Mouse (Mus musculus): Measurements from ENCODE around the gene Prss45. TPM values are rescaled to one million over a fixed set of nuclear protein-coding genes. Genes with fewer than 3 reads are reported as not detected.

Prss45 gene
- not detected for total RNA-seq (2021)
- long read RNA-seq, experiment 1 = 0 reads
- long read RNA-seq, experiment 2 = 0 reads

GRCm38 (mm10) chr9:110834411-110834810, at the start of gene Prss45:
Gene Prss45, plus strand, starts transcription at chr9:110834588.
- no peak for DNase-seq (ENCODE audit: low spot score in 2 of 2)

GRCm38 (mm10) chr9:110788169-110788568, 46.2 kb upstream of the Prss45 start:
- DNase-seq (ENCODE audit: low spot score in 2 of 2) = no peak

GRCm38 (mm10) chr9:110790462-110790861, 43.9 kb upstream of the Prss45 start:
- no peak for DNase-seq (ENCODE audit: low spot score in 2 of 2)

GRCm38 (mm10) chr9:110797013-110797412, 37.4 kb upstream of the Prss45 start:
- no peak for DNase-seq (ENCODE audit: low spot score in 2 of 2)

- DNase-seq (ENCODE audit: low spot score in 2 of 2) = no peak
Observed at GRCm38 (mm10) chr9:110797866-110798265, 36.5 kb upstream of the Prss45 start, which contains the start of gene Prss42. Gene Prss42, plus strand, starts transcription at chr9:110798166.

GRCm38 (mm10) chr9:110800834-110801479, 33.4 kb upstream of the Prss45 start:
- no peak for DNase-seq (ENCODE audit: low spot score in 2 of 2)

- DNase-seq (ENCODE audit: low spot score in 2 of 2) = no peak
Observed at GRCm38 (mm10) chr9:110803294-110803693, 31.1 kb upstream of the Prss45 start.

- DNase-seq (ENCODE audit: low spot score in 2 of 2) = no peak
Observed at GRCm38 (mm10) chr9:110810051-110810450, 24.3 kb upstream of the Prss45 start.

- DNase-seq (ENCODE audit: low spot score in 2 of 2) = no peak
Observed at GRCm38 (mm10) chr9:110813789-110814188, 20.6 kb upstream of the Prss45 start, which contains the start of gene Prss44. Gene Prss44, plus strand, starts transcription at chr9:110813994.

GRCm38 (mm10) chr9:110820546-110820945, 13.8 kb upstream of the Prss45 start:
- DNase-seq (ENCODE audit: low spot score in 2 of 2) = peak in 1 of 2 experiments; percentile 48

GRCm38 (mm10) chr9:110821436-110821835, 13.0 kb upstream of the Prss45 start:
- no peak for DNase-seq (ENCODE audit: low spot score in 2 of 2)

- DNase-seq (ENCODE audit: low spot score in 2 of 2) = no peak
Observed at GRCm38 (mm10) chr9:110825426-110825825, 9.0 kb upstream of the Prss45 start.

GRCm38 (mm10) chr9:110825832-110826231, 8.6 kb upstream of the Prss45 start:
- no peak for DNase-seq (ENCODE audit: low spot score in 2 of 2)

- no peak for DNase-seq (ENCODE audit: low spot score in 2 of 2)
Observed at GRCm38 (mm10) chr9:110826390-110826789, 8.0 kb upstream of the Prss45 start, which contains the start of gene Prss43. Gene Prss43, plus strand, starts transcription at chr9:110826690.

- DNase-seq (ENCODE audit: low spot score in 2 of 2) = no peak
Observed at GRCm38 (mm10) chr9:110833021-110833420, 1.4 kb upstream of the Prss45 start.

GRCm38 (mm10) chr9:110834961-110835360, 573 bp downstream of the Prss45 start:
- no peak for DNase-seq (ENCODE audit: low spot score in 2 of 2)

GRCm38 (mm10) chr9:110836112-110836511, 1.7 kb downstream of the Prss45 start:
- no peak for DNase-seq (ENCODE audit: low spot score in 2 of 2)

GRCm38 (mm10) chr9:110840905-110841304, 6.5 kb downstream of the Prss45 start:
- DNase-seq (ENCODE audit: low spot score in 2 of 2) = no peak

GRCm38 (mm10) chr9:110841438-110841837, 7.0 kb downstream of the Prss45 start:
- no peak for DNase-seq (ENCODE audit: low spot score in 2 of 2)

GRCm38 (mm10) chr9:110844206-110844605, 9.8 kb downstream of the Prss45 start, which contains the start of gene Prss46:
Gene Prss46, plus strand, starts transcription at chr9:110844506.
- no peak for DNase-seq (ENCODE audit: low spot score in 2 of 2)

GRCm38 (mm10) chr9:110849162-110849561, 14.8 kb downstream of the Prss45 start:
- no peak for DNase-seq (ENCODE audit: low spot score in 2 of 2)

GRCm38 (mm10) chr9:110855903-110856302, 21.5 kb downstream of the Prss45 start:
- no peak for DNase-seq (ENCODE audit: low spot score in 2 of 2)

- DNase-seq (ENCODE audit: low spot score in 2 of 2) = no peak
Observed at GRCm38 (mm10) chr9:110856920-110857319, 22.5 kb downstream of the Prss45 start.
